Mouse (Mus musculus): ENCODE data around the gene Dcdc2a. TPM values are rescaled to one million over a fixed set of nuclear protein-coding genes. Genes with fewer than 3 reads are reported as not detected.

Gene Dcdc2a
- total RNA-seq, 2 experiments from 2014 or later = not detected

Other genes with a start within 250 kb of the Dcdc2a start
- 100 to 1,000 TPM; 418 to 460 TPM for gene Acot13, start 224.5 kb upstream of the Dcdc2a start, total RNA-seq (2021)
- 10 to 100 TPM; 14.6 to 17.0 TPM for gene Tdp2, start 224.3 kb upstream of the Dcdc2a start, total RNA-seq (2021)
- not detected for gene D130043K22Rik, start 210.9 kb upstream of the Dcdc2a start, total RNA-seq (2021)
- 10 to 100 TPM; 23.4 to 26.5 TPM for gene Aldh5a1, start 118.3 kb upstream of the Dcdc2a start, total RNA-seq (2021)
- gene Gpld1, start 112.9 kb upstream of the Dcdc2a start, total RNA-seq (2021) = 1 to 10 TPM; 1.4 to 2.5 TPM
- 10 to 100 TPM; 45.8 to 49.0 TPM for gene Mrs2, start 35.6 kb upstream of the Dcdc2a start, total RNA-seq (2021)
- not detected for gene Nrsn1, start 214.5 kb downstream of the Dcdc2a start, total RNA-seq (2021)